Mouse (Mus musculus) adrenal gland, postnatal 36 days (tissue): ENCODE measurements at regions not wholly inside any gene's neighbourhood (a gene's known extent, or its start where the extent isn't known, plus 50 kb on each side); places are given as distances from the start of the nearest gene placed in this dataset.
A peak's percentile ranks its signal among the peaks of the same experiment; 100 is the strongest.

Source experiments
- DNase-seq, 2 experiments: peaks; one replicate each; pipeline ENCODE4 v3.0.0; 2021; ENCODE audit warnings: mixed read lengths in 1 of 2

GRCm38 (mm10) chr11:64800246-64801121 lies 178.4 kb upstream of the Elac2 start:
- DNase-seq, result no peak

GRCm38 (mm10) chr11:64801351-64801750 lies 177.5 kb upstream of the Elac2 start:
- no peak for DNase-seq

GRCm38 (mm10) chr11:64805567-64805966 lies 173.3 kb upstream of the Elac2 start:
- DNase-seq, result no peak

- no peak for DNase-seq
Measured at GRCm38 (mm10) chr11:64812408-64812807, 166.4 kb upstream of the Elac2 start.

- DNase-seq, result no peak
Measured at GRCm38 (mm10) chr11:64829429-64829828, 149.4 kb upstream of the Elac2 start.

- DNase-seq, result no peak
Measured at GRCm38 (mm10) chr11:64832453-64832852, 146.4 kb upstream of the Elac2 start.

- DNase-seq, result peak; percentile 5 to 6
Measured at GRCm38 (mm10) chr11:64833786-64834185, 145.1 kb upstream of the Elac2 start.

GRCm38 (mm10) chr11:64836771-64837170 lies 142.1 kb upstream of the Elac2 start:
- no peak for DNase-seq

- no peak for DNase-seq
Measured at GRCm38 (mm10) chr11:64841092-64841491, 137.7 kb upstream of the Elac2 start.

- no peak for DNase-seq
Measured at GRCm38 (mm10) chr11:64842775-64843530, 135.9 kb upstream of the Elac2 start.

- DNase-seq, result no peak
Measured at GRCm38 (mm10) chr11:64846577-64847147, 132.2 kb upstream of the Elac2 start.

- DNase-seq, result peak in 1 of 2 experiments; percentile 4
Measured at GRCm38 (mm10) chr11:64859636-64860035, 119.2 kb upstream of the Elac2 start.

- DNase-seq, result no peak
Measured at GRCm38 (mm10) chr11:64880674-64881073, 98.2 kb upstream of the Elac2 start.

- DNase-seq, result no peak
Measured at GRCm38 (mm10) chr11:64884518-64884917, 94.3 kb upstream of the Elac2 start.

- DNase-seq, result no peak
Measured at GRCm38 (mm10) chr11:64889335-64890020, 89.4 kb upstream of the Elac2 start.

GRCm38 (mm10) chr11:64890776-64891175 lies 88.1 kb upstream of the Elac2 start:
- DNase-seq, result peak; percentile 28

- no peak for DNase-seq
Measured at GRCm38 (mm10) chr11:64895804-64896466, 82.9 kb upstream of the Elac2 start.

GRCm38 (mm10) chr11:64898758-64899586 lies 79.9 kb upstream of the Elac2 start:
- DNase-seq, result peak; percentile 60 to 76

- DNase-seq, result no peak
Measured at GRCm38 (mm10) chr11:64899587-64900278, 79.1 kb upstream of the Elac2 start.

GRCm38 (mm10) chr11:64916783-64917182 lies 62.1 kb upstream of the Elac2 start:
- peak in 1 of 2 experiments; percentile 4 for DNase-seq
